Mouse (Mus musculus) myocyte (in vitro differentiated cells): ENCODE data around the gene Gas7.

Experiments
- E2F4 ChIP-seq: IDR thresholded peaks from one replicate; pipeline ENCODE4 v1.6.1; 2011; ENCODE audit warnings: mild to moderate bottlenecking, control low read depth, moderate library complexity; ENCODE audit not compliant: insufficient read depth
- POLR2A ChIP-seq: IDR thresholded peaks from one replicate; pipeline ENCODE4 v1.6.1; 2011; ENCODE audit warnings: low read depth, mild to moderate bottlenecking, control low read depth, moderate library complexity; ENCODE audit not compliant: insufficient read length
- POLR2AphosphoS2 ChIP-seq: IDR thresholded peaks from one replicate; pipeline ENCODE4 v1.6.1; 2011; ENCODE audit warnings: low read depth, control low read depth; ENCODE audit not compliant: insufficient read length
- USF1 ChIP-seq: IDR thresholded peaks from one replicate; pipeline ENCODE4 v1.6.1; 2011; ENCODE audit warnings: low read depth, mild to moderate bottlenecking, control low read depth, moderate library complexity

GRCm38 (mm10) chr11:67496796-67497195 is 41.6 kb downstream of the Gas7 start:
- TF ChIP-seq E2F4, result no peak
- TF ChIP-seq USF1, result no peak
- no peak for TF ChIP-seq POLR2AphosphoS2
- no peak for TF ChIP-seq POLR2A
